In the genomic region with DNA sequence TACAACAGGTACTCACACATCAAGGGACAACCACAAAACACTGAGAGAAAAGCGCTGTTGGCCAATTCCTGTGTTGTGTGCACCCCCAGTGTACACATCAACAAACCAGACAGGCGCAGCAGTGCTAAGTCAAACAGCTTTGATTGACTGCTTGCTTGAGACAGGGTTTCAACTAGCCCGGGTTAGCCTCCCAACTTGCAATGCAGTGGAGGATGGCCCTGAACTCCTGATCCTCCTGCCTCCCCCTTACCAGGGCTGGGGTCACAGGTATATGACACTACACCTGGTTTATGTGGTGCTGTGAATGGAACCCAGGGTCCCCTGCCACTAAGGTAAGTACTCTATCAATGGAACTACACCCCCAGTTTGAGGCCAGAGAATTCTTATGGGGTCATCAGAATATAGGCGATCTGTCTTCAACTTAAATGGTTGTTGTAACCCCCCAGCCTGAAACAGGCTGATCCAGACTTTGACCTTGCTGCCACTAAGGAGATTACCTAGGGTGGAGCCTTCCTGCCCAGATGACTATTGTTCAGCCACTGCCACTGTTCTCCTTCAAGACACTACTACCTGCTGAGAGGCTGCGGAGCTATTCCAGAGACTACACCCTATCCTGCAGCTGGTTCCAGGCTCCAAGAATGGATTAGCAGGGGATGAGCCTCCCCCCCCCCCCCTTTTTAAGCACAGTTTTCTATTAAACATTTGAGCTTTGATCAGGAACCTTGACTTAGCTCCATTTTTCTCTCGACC, we compare ENCODE assay signal across 19 mouse cellular contexts.
"Had no signal": no experiment of that assay in that cellular context is flagged by ENCODE, and none has a peak within 500 bp of the region (broad histone marks: within the 10 kb centered on the region; RNA-seq: fewer than 3 reads in every experiment).

No protein-coding gene starts in this region.

- H3K36me3 ChIP-seq: lung, embryonic 15.5 days had no signal

- H3K27me3 ChIP-seq: limb, embryonic 13.5 days; liver, embryonic 13.5 days; lung, embryonic 15.5 days; midbrain, embryonic 13.5 days; stomach, embryonic 15.5 days had no signal

- H3K9ac ChIP-seq: limb, embryonic 13.5 days; liver, embryonic 13.5 days; lung, embryonic 15.5 days; midbrain, embryonic 13.5 days; stomach, embryonic 15.5 days had no signal

- H3K4me2 ChIP-seq: limb, embryonic 13.5 days; liver, embryonic 13.5 days; lung, embryonic 15.5 days; midbrain, embryonic 13.5 days; stomach, embryonic 15.5 days had no signal

- H3K9me3 ChIP-seq: liver, embryonic 13.5 days; lung, embryonic 15.5 days; stomach, embryonic 15.5 days had no signal

- ATAC-seq: midbrain, embryonic 13.5 days; midbrain, embryonic 16.5 days had no signal

- DNase-seq: kidney, postnatal 25 days; layer of hippocampus, adult 9-11 months; liver; liver, embryonic 13.5 days; lung, adult 18-20 months; lung, postnatal 10 days; lung, postnatal 36 days; thymus, adult 18-20 months; thymus, postnatal 36 days had no signal

- H3K4me3 ChIP-seq: layer of hippocampus, adult 2 months; limb, embryonic 10.5 days; limb, embryonic 13.5 days; liver, embryonic 13.5 days; lung, embryonic 15.5 days; megakaryocyte, embryonic 14.5 days; midbrain, embryonic 10.5 days; midbrain, embryonic 13.5 days; stomach, embryonic 15.5 days had no signal

- H3K27ac ChIP-seq: kidney, postnatal 0 days; layer of hippocampus, adult 2 months; limb, embryonic 10.5 days; limb, embryonic 13.5 days; liver, embryonic 13.5 days; midbrain, embryonic 10.5 days; midbrain, embryonic 13.5 days had no signal
